Mouse (Mus musculus) cerebellum, adult 18-20 months (tissue): ENCODE measurements around the gene Btc.
A peak's percentile ranks its signal among the peaks of the same experiment; 100 is the strongest.

Experiments
- DNase-seq, 2 experiments: peaks; one replicate each; pipeline ENCODE4 v3.0.0; 2021

The Btc gene

GRCm38 (mm10) chr5:91320348-91320747 is 82.4 kb downstream of the Btc start:
- no peak for DNase-seq

GRCm38 (mm10) chr5:91313971-91314370 is 88.8 kb downstream of the Btc start:
- DNase-seq, result no peak

GRCm38 (mm10) chr5:91311767-91312166 is 91.0 kb downstream of the Btc start:
- no peak for DNase-seq

GRCm38 (mm10) chr5:91308576-91308975 is 94.2 kb downstream of the Btc start:
- DNase-seq, result no peak

GRCm38 (mm10) chr5:91307907-91308306 is 94.9 kb downstream of the Btc start:
- peak; percentile 29 to 39 for DNase-seq
